Mouse (Mus musculus): ENCODE results near the gene Stard9. TPM values are rescaled to one million over a fixed set of nuclear protein-coding genes. Genes with fewer than 3 reads are reported as not detected.
A peak's percentile ranks its signal among the peaks of the same experiment; 100 is the strongest.

Stard9 gene
- total RNA-seq, 1 experiment from 2014 or later = 6.0 TPM

- ATAC-seq (replicated peaks; ENCODE audit: insufficient number of reproducible peaks, low FRiP score, low TSS enrichment, poor library complexity, severe bottlenecking) = no peak
Measured at GRCm38 (mm10) chr2:120713441-120713840, 84.5 kb downstream of the Stard9 start.

GRCm38 (mm10) chr2:120718496-120718895, 89.6 kb downstream of the Stard9 start:
- ATAC-seq (replicated peaks; ENCODE audit: insufficient number of reproducible peaks, low FRiP score, low TSS enrichment, poor library complexity, severe bottlenecking) = no peak

GRCm38 (mm10) chr2:120720821-120721220, 91.9 kb downstream of the Stard9 start:
- no peak for ATAC-seq (replicated peaks; ENCODE audit: insufficient number of reproducible peaks, low FRiP score, low TSS enrichment, poor library complexity, severe bottlenecking)

GRCm38 (mm10) chr2:120721911-120722310, 93.0 kb downstream of the Stard9 start:
- no peak for ATAC-seq (replicated peaks; ENCODE audit: insufficient number of reproducible peaks, low FRiP score, low TSS enrichment, poor library complexity, severe bottlenecking)

- no peak for ATAC-seq (replicated peaks; ENCODE audit: insufficient number of reproducible peaks, low FRiP score, low TSS enrichment, poor library complexity, severe bottlenecking)
Measured at GRCm38 (mm10) chr2:120722491-120722890, 93.6 kb downstream of the Stard9 start.

DNA sequence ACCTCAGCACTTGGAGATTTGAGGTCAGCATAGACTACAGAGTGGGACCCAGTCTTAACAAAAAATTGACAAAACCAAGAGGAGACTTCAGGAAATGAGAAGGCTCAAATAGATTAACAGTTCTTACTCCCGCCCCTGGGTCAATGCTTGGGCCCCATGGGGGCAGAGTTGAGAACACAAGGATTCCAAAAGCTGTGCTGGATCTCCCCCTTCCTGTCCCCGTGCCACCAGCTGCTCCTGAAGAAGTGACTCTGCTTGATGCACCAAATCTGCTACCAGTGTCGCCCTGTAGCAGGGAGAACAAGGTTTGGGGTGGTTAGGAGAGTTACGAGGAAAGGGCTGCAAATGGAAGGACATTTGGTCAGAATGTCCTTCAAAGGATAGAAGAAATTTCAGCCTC, 94.7 kb downstream of the Stard9 start:
- ATAC-seq (replicated peaks; ENCODE audit: insufficient number of reproducible peaks, low FRiP score, low TSS enrichment, poor library complexity, severe bottlenecking) = no peak

DNA sequence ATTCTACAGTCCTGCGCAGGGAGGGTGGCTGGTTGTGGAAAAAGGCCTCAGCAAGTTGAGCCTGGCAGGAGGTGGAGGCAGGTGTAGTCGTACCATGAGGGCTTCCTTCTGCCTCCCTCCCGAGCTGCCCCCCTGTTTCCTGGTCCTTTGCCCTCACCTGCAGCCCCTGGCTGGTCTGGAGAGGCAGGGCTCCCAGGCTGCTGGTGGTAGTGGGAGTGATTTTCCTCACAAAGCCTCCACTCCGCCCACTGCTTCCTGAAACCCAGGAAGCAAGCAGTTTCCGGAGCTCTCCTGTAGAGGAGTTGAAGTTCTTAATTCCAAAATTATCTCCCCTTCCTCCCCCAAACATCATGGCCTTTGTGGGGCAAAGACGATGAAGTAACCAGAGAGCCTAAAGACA, 95.3 kb downstream of the Stard9 start:
- ATAC-seq (replicated peaks; ENCODE audit: insufficient number of reproducible peaks, low FRiP score, low TSS enrichment, poor library complexity, severe bottlenecking) = no peak

DNA sequence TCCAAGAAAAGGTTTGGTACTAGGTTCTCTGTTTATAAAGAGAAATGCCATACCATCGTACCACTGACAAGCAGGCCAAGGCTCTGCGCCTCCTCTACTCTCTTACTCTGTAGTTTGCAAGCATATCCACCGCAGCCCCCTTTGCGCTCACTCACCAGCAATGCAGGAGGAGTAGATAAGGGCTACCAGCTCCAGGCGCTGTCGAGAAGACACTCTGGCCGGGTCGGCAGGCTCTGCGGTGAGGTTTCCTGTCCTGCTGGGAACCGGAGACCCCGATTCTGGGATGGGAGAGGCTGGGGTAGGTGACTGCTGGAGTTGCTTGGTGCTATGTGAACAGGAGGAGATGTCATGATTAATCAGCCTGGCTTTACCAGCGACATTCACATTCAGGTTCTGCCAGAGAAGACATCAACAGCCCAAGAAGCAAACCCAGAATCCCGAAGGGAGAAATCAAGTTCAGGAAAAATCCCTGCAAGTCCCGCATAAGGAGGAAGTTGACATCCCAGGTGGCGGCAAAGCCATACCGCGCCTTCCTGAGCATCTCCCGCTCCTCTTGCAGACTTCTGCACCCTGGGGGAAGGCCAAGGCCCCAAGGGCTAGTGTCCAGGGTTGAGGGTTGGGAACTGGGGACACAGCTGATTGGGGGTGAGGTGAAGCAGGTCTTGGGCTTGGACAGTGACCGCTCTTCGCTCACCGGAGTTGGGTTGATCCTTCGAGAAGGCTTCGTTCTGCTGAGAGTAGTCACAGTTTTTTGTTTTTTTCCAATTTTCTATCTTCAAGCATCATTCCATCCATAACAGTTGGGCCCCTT, 101.1 kb downstream of the Stard9 start:
- no peak for ATAC-seq (replicated peaks; ENCODE audit: insufficient number of reproducible peaks, low FRiP score, low TSS enrichment, poor library complexity, severe bottlenecking)

- no peak for ATAC-seq (replicated peaks; ENCODE audit: insufficient number of reproducible peaks, low FRiP score, low TSS enrichment, poor library complexity, severe bottlenecking)
Measured at GRCm38 (mm10) chr2:120730639-120731166, 101.8 kb downstream of the Stard9 start.

DNA sequence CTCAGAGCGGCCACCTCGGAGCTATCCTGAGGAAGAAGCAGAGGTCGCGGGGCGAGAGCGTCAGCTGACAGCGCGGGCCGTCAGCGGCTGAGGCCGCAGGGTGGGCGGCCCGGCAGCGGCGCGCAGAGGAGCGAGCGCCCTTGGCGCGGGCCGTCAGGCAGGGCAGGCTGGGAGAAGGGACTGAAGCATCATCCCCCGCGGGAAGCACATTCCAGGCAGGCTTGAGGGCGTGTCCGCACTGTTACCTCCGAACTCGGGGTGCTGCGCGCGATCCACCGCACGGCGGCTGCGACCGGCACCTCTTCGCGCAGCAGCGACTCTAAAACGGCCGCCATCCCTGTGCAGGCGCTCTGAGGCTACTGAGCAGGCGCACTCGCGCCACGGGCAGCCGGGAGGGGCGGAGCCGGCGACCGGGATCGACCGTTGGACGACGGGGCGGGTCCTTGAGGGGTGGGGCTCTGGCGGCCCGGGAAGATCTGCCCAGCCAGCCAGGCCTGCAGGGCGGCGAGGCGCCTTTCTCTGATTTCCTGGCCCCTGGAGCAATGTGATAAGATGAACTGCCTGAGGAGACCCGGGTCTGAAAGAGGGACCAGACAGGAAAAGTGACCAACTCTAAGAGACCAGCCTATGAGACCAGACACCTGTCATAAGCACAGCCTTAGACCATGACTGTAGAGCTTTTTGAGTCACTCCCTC, 102.4 kb downstream of the Stard9 start:
- ATAC-seq (replicated peaks; ENCODE audit: insufficient number of reproducible peaks, low FRiP score, low TSS enrichment, poor library complexity, severe bottlenecking) = peak; percentile 83

- ATAC-seq (replicated peaks; ENCODE audit: insufficient number of reproducible peaks, low FRiP score, low TSS enrichment, poor library complexity, severe bottlenecking) = no peak
Measured at GRCm38 (mm10) chr2:120731877-120732530, 103.1 kb downstream of the Stard9 start.

- no peak for ATAC-seq (replicated peaks; ENCODE audit: insufficient number of reproducible peaks, low FRiP score, low TSS enrichment, poor library complexity, severe bottlenecking)
Measured at GRCm38 (mm10) chr2:120745496-120745895, 116.6 kb downstream of the Stard9 start.

- ATAC-seq (replicated peaks; ENCODE audit: insufficient number of reproducible peaks, low FRiP score, low TSS enrichment, poor library complexity, severe bottlenecking) = no peak
Measured at GRCm38 (mm10) chr2:120748041-120748440, 119.1 kb downstream of the Stard9 start.

- no peak for ATAC-seq (replicated peaks; ENCODE audit: insufficient number of reproducible peaks, low FRiP score, low TSS enrichment, poor library complexity, severe bottlenecking)
Measured at GRCm38 (mm10) chr2:120761922-120762321, 133.0 kb downstream of the Stard9 start.

- no peak for ATAC-seq (replicated peaks; ENCODE audit: insufficient number of reproducible peaks, low FRiP score, low TSS enrichment, poor library complexity, severe bottlenecking)
Measured at GRCm38 (mm10) chr2:120770265-120770935, 141.5 kb downstream of the Stard9 start.
